13 mouse cellular contexts compared by ENCODE assay signal in the genomic region with DNA sequence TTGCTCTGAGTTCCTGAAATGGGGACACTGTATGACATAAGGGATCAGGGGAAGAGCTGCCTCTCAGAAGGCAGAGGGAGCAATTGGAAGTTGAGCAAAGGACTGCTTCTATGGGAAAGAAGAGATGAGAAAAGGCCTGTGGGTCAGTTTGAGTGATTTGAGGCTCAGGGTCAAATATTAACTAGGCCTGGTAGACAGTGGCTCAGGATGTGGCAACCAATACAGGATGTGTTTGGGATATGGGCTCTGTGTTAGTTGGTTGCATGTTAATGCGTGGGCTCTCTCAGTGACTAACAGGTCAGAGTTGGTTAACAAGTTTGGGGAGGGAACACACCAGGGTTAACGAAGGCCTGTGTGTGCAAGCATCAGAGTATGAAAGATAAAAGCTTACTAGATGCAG.
"Had no signal": no experiment of that assay in that cellular context is flagged by ENCODE, and none has a peak within 500 bp of the region (broad histone marks: within the 10 kb centered on the region; RNA-seq: fewer than 3 reads in every experiment).

No protein-coding gene starts in this region.

- H3K27ac ChIP-seq: left cerebral cortex, adult 2 months; limb, embryonic 10.5 days; macrophage; midbrain, embryonic 15.5 days; stomach, postnatal 0 days had no signal

- ATAC-seq: hindbrain, embryonic 16.5 days; inflammation-experienced regulatory T-cells, adult 6 months; intestine, postnatal 0 days; lung, postnatal 0 days; midbrain, embryonic 15.5 days had no signal

- H3K9me3 ChIP-seq: limb, embryonic 10.5 days; megakaryocyte, embryonic 14.5 days; midbrain, embryonic 15.5 days had no signal

- H3K4me2 ChIP-seq: midbrain, embryonic 11.5 days; midbrain, embryonic 15.5 days had no signal

- H3K9ac ChIP-seq: midbrain, embryonic 15.5 days had no signal

- H3K4me1 ChIP-seq: megakaryocyte, embryonic 14.5 days; midbrain, embryonic 15.5 days had no signal

- H3K36me3 ChIP-seq: limb, embryonic 10.5 days; midbrain, embryonic 15.5 days had no signal

- H3K27me3 ChIP-seq: midbrain, embryonic 15.5 days had no signal

- H3K4me3 ChIP-seq: left cerebral cortex, adult 2 months; limb, embryonic 10.5 days; megakaryocyte, embryonic 14.5 days; midbrain, embryonic 15.5 days had no signal

- DNase-seq: lung, adult 2 months; thymus, postnatal 4 days had no signal
